25 mouse cellular contexts compared by ENCODE assay signal in genomic region chr15:11750893-11751292, GRCm38 (mm10).
"Had no signal": no experiment of that assay in that cellular context is flagged by ENCODE, and none has a peak within 500 bp of the region (broad histone marks: within the 10 kb centered on the region; RNA-seq: fewer than 3 reads in every experiment).

No protein-coding gene starts in this region.

- H3K9ac ChIP-seq: embryonic facial prominence, embryonic 12.5 days; embryonic facial prominence, embryonic 13.5 days; embryonic facial prominence, embryonic 15.5 days; forebrain, embryonic 12.5 days; forebrain, embryonic 13.5 days; forebrain, embryonic 15.5 days; forebrain, postnatal 0 days had no signal

- H3K4me3 ChIP-seq: embryonic facial prominence, embryonic 10.5 days; embryonic facial prominence, embryonic 12.5 days; embryonic facial prominence, embryonic 13.5 days; embryonic facial prominence, embryonic 15.5 days; erythroblast, embryonic 14.5 days; forebrain, embryonic 10.5 days; forebrain, embryonic 12.5 days; forebrain, embryonic 13.5 days; forebrain, embryonic 15.5 days; gastrocnemius, adult 2 months; heart, adult 2 months; heart, embryonic 10.5 days had no signal

- H3K27me3 ChIP-seq: embryonic facial prominence, embryonic 12.5 days; embryonic facial prominence, embryonic 13.5 days; embryonic facial prominence, embryonic 15.5 days; forebrain, embryonic 13.5 days; forebrain, embryonic 15.5 days had no signal

- H3K4me1 ChIP-seq: embryonic facial prominence, embryonic 10.5 days; embryonic facial prominence, embryonic 12.5 days; embryonic facial prominence, embryonic 13.5 days; embryonic facial prominence, embryonic 15.5 days; forebrain, embryonic 10.5 days; forebrain, embryonic 12.5 days; forebrain, embryonic 13.5 days; forebrain, embryonic 15.5 days had no signal

- H3K9me3 ChIP-seq: embryonic facial prominence, embryonic 10.5 days; embryonic facial prominence, embryonic 12.5 days; embryonic facial prominence, embryonic 13.5 days; embryonic facial prominence, embryonic 15.5 days; forebrain, embryonic 10.5 days; forebrain, embryonic 12.5 days; forebrain, embryonic 13.5 days; forebrain, embryonic 15.5 days; heart, embryonic 10.5 days had no signal

- H3K36me3 ChIP-seq: embryonic facial prominence, embryonic 10.5 days; embryonic facial prominence, embryonic 12.5 days; embryonic facial prominence, embryonic 13.5 days; embryonic facial prominence, embryonic 15.5 days; forebrain, embryonic 10.5 days; forebrain, embryonic 12.5 days; forebrain, embryonic 15.5 days; heart, embryonic 10.5 days had no signal

- H3K27ac ChIP-seq: embryonic facial prominence, embryonic 10.5 days; embryonic facial prominence, embryonic 12.5 days; embryonic facial prominence, embryonic 13.5 days; embryonic facial prominence, embryonic 15.5 days; forebrain, embryonic 10.5 days; forebrain, embryonic 12.5 days; forebrain, embryonic 13.5 days; forebrain, embryonic 15.5 days; gastrocnemius, adult 2 months; heart, adult 2 months; heart, embryonic 10.5 days had no signal

- DNase-seq: cerebellum, adult 9-10 months; cerebellum, adult 9-11 months; cerebellum, postnatal 10 days; cerebellum, postnatal 14 days; cerebellum, postnatal 25 days; cerebellum, postnatal 36 days; embryo, embryonic 11 days; forebrain, postnatal 0 days; gastrocnemius, adult 2 months; gastrocnemius, postnatal 14 days; gastrocnemius, postnatal 25 days; gastrocnemius, postnatal 36 days; heart, adult 11 months; heart, adult 18-20 months; heart, adult 2 months had no signal

- H3K4me2 ChIP-seq: embryonic facial prominence, embryonic 12.5 days; embryonic facial prominence, embryonic 13.5 days; embryonic facial prominence, embryonic 15.5 days; forebrain, embryonic 12.5 days; forebrain, embryonic 13.5 days; forebrain, embryonic 15.5 days had no signal
